Comparison of ENCODE assay signal across 15 mouse cellular contexts in genomic region chr14:79074786-79075185, GRCm38 (mm10).
DNase-seq lines count a peak whose midpoint lies in the region; ATAC-seq and TF ChIP-seq lines count a peak whose summit lies in the region.
"Had no signal": no experiment of that assay in that cellular context is flagged by ENCODE, and none has a peak within 500 bp of the region (broad histone marks: within the 10 kb centered on the region; RNA-seq: fewer than 3 reads in every experiment).

No protein-coding gene starts in this region.

- DNase-seq in embryonic facial prominence, embryonic 14.5 days (ENCODE audit: low spot score) = peak; percentile 14
- DNase-seq in embryonic facial prominence, embryonic 10.5 days (ENCODE audit: low spot score) = no peak
- peak; percentile 85 for DNase-seq in gastrocnemius, adult 2 months
- peak; percentile 33 for DNase-seq in lung, postnatal 25 days (ENCODE audit: low spot score)
- DNase-seq in B cell, adult 2 months = no peak
- DNase-seq in natural killer cell, adult 2 months (ENCODE audit: low spot score in 2 of 2) = no peak
- no peak for DNase-seq in liver, embryonic 11.5 days (ENCODE audit: low spot score)
- DNase-seq: cerebellum, postnatal 25 days; midbrain, embryonic 14.5 days; right cerebral cortex, postnatal 14 days had no signal

- no peak overlapping the region for H3K4me2 ChIP-seq in embryonic facial prominence, embryonic 14.5 days (ENCODE audit: low read depth, low read length)
- peak overlapping the region; percentile 21; the same call in 1 of the 2 replicates for H3K4me2 ChIP-seq in heart, embryonic 12.5 days
- no peak overlapping the region for H3K4me2 ChIP-seq in liver, embryonic 11.5 days
- H3K4me2 ChIP-seq: embryonic facial prominence, embryonic 12.5 days; kidney, embryonic 15.5 days had no signal

- no peak overlapping the region for H3K9ac ChIP-seq in embryonic facial prominence, embryonic 14.5 days (ENCODE audit: low read depth, low read length)
- no peak overlapping the region for H3K9ac ChIP-seq in heart, embryonic 12.5 days
- H3K9ac ChIP-seq in liver, embryonic 11.5 days (ENCODE audit: low read depth, low read length) = no peak overlapping the region
- H3K9ac ChIP-seq: embryonic facial prominence, embryonic 12.5 days; kidney, embryonic 15.5 days; liver, embryonic 14.5 days had no signal

- no peaks in the 10 kb centered on the region for H3K9me3 ChIP-seq in embryonic facial prominence, embryonic 14.5 days (ENCODE audit: control insufficient read depth, low read length)
- no peaks in the 10 kb centered on the region for H3K9me3 ChIP-seq in embryonic facial prominence, embryonic 10.5 days
- no peaks in the 10 kb centered on the region for H3K9me3 ChIP-seq in heart, embryonic 12.5 days (replicated peaks)
- no peaks in the 10 kb centered on the region for H3K9me3 ChIP-seq in liver, embryonic 11.5 days (ENCODE audit: control insufficient read depth, low read length)
- H3K9me3 ChIP-seq: embryonic facial prominence, embryonic 12.5 days; kidney, embryonic 15.5 days had no signal

- H3K27ac ChIP-seq in embryonic facial prominence, embryonic 14.5 days (replicated peaks; ENCODE audit: low read depth, low read length) = no peak overlapping the region
- no peak overlapping the region for H3K27ac ChIP-seq in embryonic facial prominence, embryonic 10.5 days (replicated peaks)
- H3K27ac ChIP-seq in gastrocnemius, adult 2 months = peak overlapping the region; percentile 85
- peak overlapping the region; percentile 9; the same call in 1 of the 2 replicates for H3K27ac ChIP-seq in heart, embryonic 12.5 days (ENCODE audit: poor library complexity, severe bottlenecking)
- no peak overlapping the region for H3K27ac ChIP-seq in liver, embryonic 11.5 days (ENCODE audit: low read depth, low read length)
- H3K27ac ChIP-seq: embryonic facial prominence, embryonic 12.5 days; kidney, embryonic 15.5 days; liver, embryonic 14.5 days had no signal

- no peak for ATAC-seq in embryonic facial prominence, embryonic 14.5 days (ENCODE audit: low read depth)
- no peak for ATAC-seq in heart, embryonic 12.5 days (ENCODE audit: insufficient number of reproducible peaks, low FRiP score)
- no peak for ATAC-seq in liver, embryonic 11.5 days (replicated peaks; ENCODE audit: low FRiP score)
- ATAC-seq: Patski had no signal

- H3K27me3 ChIP-seq in embryonic facial prominence, embryonic 14.5 days (replicated peaks; ENCODE audit: control insufficient read depth, insufficient read depth, low read length) = no peaks in the 10 kb centered on the region
- no peaks in the 10 kb centered on the region for H3K27me3 ChIP-seq in embryonic facial prominence, embryonic 10.5 days (replicated peaks; ENCODE audit: low read depth, poor library complexity, severe bottlenecking)
- no peaks in the 10 kb centered on the region for H3K27me3 ChIP-seq in heart, embryonic 12.5 days (replicated peaks)
- H3K27me3 ChIP-seq in liver, embryonic 11.5 days (replicated peaks; ENCODE audit: control insufficient read depth, insufficient read depth, low read length) = no peaks in the 10 kb centered on the region
- H3K27me3 ChIP-seq: embryonic facial prominence, embryonic 12.5 days; kidney, embryonic 15.5 days; Patski had no signal

- H3K4me1 ChIP-seq in embryonic facial prominence, embryonic 14.5 days (ENCODE audit: control insufficient read depth, insufficient read depth, low read length) = peaks cover 15% of the 10 kb centered on the region; the same call in 1 of the 2 replicates
- peaks cover 22% of the 10 kb centered on the region for H3K4me1 ChIP-seq in embryonic facial prominence, embryonic 10.5 days
- H3K4me1 ChIP-seq in heart, embryonic 12.5 days (replicated peaks) = peaks cover 14% of the 10 kb centered on the region
- no peaks in the 10 kb centered on the region for H3K4me1 ChIP-seq in liver, embryonic 11.5 days (replicated peaks; ENCODE audit: control insufficient read depth, insufficient read depth, low read length)

- peak; percentile 40; the same call in 1 of the 2 replicates for TF ChIP-seq CTCF in gastrocnemius, adult 2 months (IDR thresholded peaks at IDR 0.05)

- H3K4me3 ChIP-seq in embryonic facial prominence, embryonic 14.5 days (ENCODE audit: low read depth, low read length) = no peak overlapping the region
- H3K4me3 ChIP-seq in embryonic facial prominence, embryonic 10.5 days = no peak overlapping the region
- H3K4me3 ChIP-seq in gastrocnemius, adult 2 months = no peak overlapping the region
- no peak overlapping the region for H3K4me3 ChIP-seq in heart, embryonic 12.5 days
- H3K4me3 ChIP-seq in liver, embryonic 11.5 days (ENCODE audit: low read depth, low read length) = no peak overlapping the region
- H3K4me3 ChIP-seq: embryonic facial prominence, embryonic 12.5 days; kidney, embryonic 15.5 days had no signal

- WGBS in embryonic facial prominence, embryonic 14.5 days = 68% methylated on average over 8 of the region's 8 CpGs
- WGBS in embryonic facial prominence, embryonic 10.5 days = 75% methylated on average over 8 of the region's 8 CpGs
- WGBS in heart, embryonic 12.5 days = 48% methylated on average over 8 of the region's 8 CpGs
- 89% methylated on average over 8 of the region's 8 CpGs for WGBS in liver, embryonic 11.5 days

- intact Hi-C loops in gastrocnemius, adult 2 months (cut with DNase I) = loop anchor here (2.0 kb wide), 1 partner anchor 32 kb away; no protein-coding TSS in a partner anchor

- no peaks in the 10 kb centered on the region for H3K36me3 ChIP-seq in embryonic facial prominence, embryonic 14.5 days (ENCODE audit: control insufficient read depth, insufficient read depth, low read length)
- no peaks in the 10 kb centered on the region for H3K36me3 ChIP-seq in embryonic facial prominence, embryonic 10.5 days (replicated peaks)
- H3K36me3 ChIP-seq in heart, embryonic 12.5 days = no peaks in the 10 kb centered on the region
- H3K36me3 ChIP-seq in liver, embryonic 11.5 days (ENCODE audit: control insufficient read depth, insufficient read depth, low read length) = no peaks in the 10 kb centered on the region
- H3K36me3 ChIP-seq: embryonic facial prominence, embryonic 12.5 days; kidney, embryonic 15.5 days had no signal

Comparison
In these comparisons a context has a peak if more than half of its experiments do, and no peak if none do; other contexts are left out.
1. DNase-seq: peak in embryonic facial prominence, embryonic 14.5 days (single experiment), gastrocnemius, adult 2 months (single experiment) and lung, postnatal 25 days (single experiment); none in embryonic facial prominence, embryonic 10.5 days (single experiment), B cell, adult 2 months (0 of 2), natural killer cell, adult 2 months (0 of 2) and liver, embryonic 11.5 days (single experiment).
2. H3K27ac ChIP-seq: peak in gastrocnemius, adult 2 months (single experiment) and heart, embryonic 12.5 days (single experiment); none in embryonic facial prominence, embryonic 14.5 days (single experiment), embryonic facial prominence, embryonic 10.5 days (single experiment) and liver, embryonic 11.5 days (single experiment).